Mouse (Mus musculus) kidney, postnatal 0 days (tissue): Measurements from ENCODE around the gene Grm4. TPM values are rescaled to one million over a fixed set of nuclear protein-coding genes. Genes with fewer than 3 reads are reported as not detected.

Experiments
- ATAC-seq: fragments of 200-750 bp; cut with Nextera tagmentation; replicated peaks from 2 replicates; pipeline ENCODE4 v1.8.0; 2017; ENCODE audit warnings: low read depth, moderate number of reproducible peaks, moderate TSS enrichment, moderate library complexity; ENCODE audit not compliant: low FRiP score
- DNase-seq: peaks from one replicate; pipeline ENCODE4 v3.0.0-alpha.2; 2016; ENCODE audit warnings: low spot score
- H3K27ac ChIP-seq: fragments of 300-500 bp; sonication (generic); 2 replicates; pipeline ENCODE4 v1.5.1; 2014; ENCODE audit warnings: mild to moderate bottlenecking
- H3K27me3 ChIP-seq: fragments of 300-500 bp; sonication (generic); 2 replicates; pipeline ENCODE4 v1.6.1; 2014; ENCODE audit warnings: low read length, mixed read lengths; ENCODE audit not compliant: insufficient read depth
- H3K36me3 ChIP-seq: fragments of 300-500 bp; sonication (generic); 2 replicates; pipeline ENCODE4 v1.6.1; 2014; ENCODE audit warnings: low read length, mixed read lengths; ENCODE audit not compliant: insufficient read depth
- H3K4me1 ChIP-seq: fragments of 300-500 bp; sonication (generic); replicated peaks from 2 replicates; pipeline ENCODE4 v1.6.1; 2014; ENCODE audit warnings: antibody characterized with exemption, low read length, mixed read lengths; ENCODE audit not compliant: insufficient read depth
- H3K4me2 ChIP-seq: fragments of 300-500 bp; sonication (generic); 2 replicates; pipeline ENCODE4 v1.6.1; 2014; ENCODE audit warnings: mild to moderate bottlenecking, low read length, moderate library complexity, mixed read lengths
- H3K4me3 ChIP-seq: fragments of 300-500 bp; sonication (generic); replicated peaks from 2 replicates; pipeline ENCODE4 v1.5.1; 2014; ENCODE audit warnings: low read depth, low read length
- H3K9ac ChIP-seq: fragments of 300-500 bp; sonication (generic); 2 replicates; pipeline ENCODE4 v1.6.1; 2014; ENCODE audit warnings: low read depth, low read length
- H3K9me3 ChIP-seq: fragments of 300-500 bp; sonication (generic); replicated peaks from 2 replicates; pipeline ENCODE4 v1.6.1; 2016; ENCODE audit warnings: low read length, inconsistent platforms, mixed read lengths
- CTCF ChIP-seq: IDR thresholded peaks from 2 replicates; pipeline ENCODE4 v1.5.1; 2016; ENCODE audit warnings: antibody characterized with exemption, low read depth, mild to moderate bottlenecking, moderate library complexity
- WGBS: fragments of 180-500 bp; shearing (Covaris S2); extraction: QIAGEN DNeasy Blood & Tissue Kit; methylation state at CpG from one replicate; pipeline ENCODE4 v1.1.7; 2014; 5-methylcytosine and 5-hydroxymethylcytosine counted together
- polyA plus RNA-seq: library from polyadenylated mRNA; unstranded; fragments of >200 nt; fragmentation: Nextera tagmentation; extraction: Ambion mirVana; gene quantifications from 2 replicates; pipeline ENCODE4 v1.2.1, GENCODE M21; 2015

Gene Grm4
- polyA plus RNA-seq, 1 experiment from 2014 or later, result 1.3 TPM

GRCm38 (mm10) chr17:27561809-27562526 is 40.8 kb upstream of the Grm4 start:
- Histone ChIP-seq H3K4me2 (no peak overlapping the region), H3K4me1 (peaks cover 17% of the 10 kb centered on the region), H3K4me3 (no peak overlapping the region), H3K9ac (no peak overlapping the region), H3K9me3 (no peaks in the 10 kb centered on the region), H3K27ac (no peak overlapping the region), H3K27me3 (no peaks in the 10 kb centered on the region), H3K36me3 (no peaks in the 10 kb centered on the region; the same call in 1 of the 2 replicates)
- DNase-seq (no peak), ATAC-seq (no peak)
- TF ChIP-seq CTCF, result no peak
- 52% methylated on average over 9 of the region's 11 CpGs for WGBS

DNA sequence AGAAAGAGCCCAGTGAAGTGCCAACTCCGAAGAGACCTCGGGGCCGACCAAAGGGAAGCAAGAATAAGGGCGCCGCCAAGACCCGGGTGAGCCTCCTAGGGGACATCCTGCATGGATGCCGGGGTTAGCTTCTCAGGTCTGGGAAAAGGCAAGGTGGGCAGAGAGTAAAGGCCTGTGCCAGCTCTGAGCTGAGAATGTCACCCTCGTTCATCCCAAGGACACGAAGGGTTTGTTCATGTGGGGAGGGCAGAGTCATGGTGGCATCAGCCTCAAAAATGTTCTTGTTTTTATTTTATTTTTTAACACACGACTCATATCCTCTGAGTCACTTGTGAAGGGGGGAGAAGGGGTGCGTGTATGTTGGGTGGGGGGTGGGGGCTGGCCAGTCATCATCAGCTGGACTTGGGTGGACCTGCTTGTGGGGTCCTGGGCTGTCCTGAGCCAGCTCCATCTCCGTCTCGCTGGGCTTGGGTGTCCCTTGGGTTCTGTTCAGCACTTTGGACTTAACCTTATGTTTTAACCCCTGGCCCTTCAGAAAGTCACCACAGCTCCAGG is 39.8 kb upstream of the Grm4 start:
- Histone ChIP-seq H3K9me3 (no peaks in the 10 kb centered on the region), H3K9ac (no peak overlapping the region), H3K36me3 (no peaks in the 10 kb centered on the region; the same call in 1 of the 2 replicates), H3K27me3 (no peaks in the 10 kb centered on the region), H3K4me2 (no peak overlapping the region), H3K4me3 (no peak overlapping the region), H3K4me1 (peaks cover 14% of the 10 kb centered on the region), H3K27ac (no peak overlapping the region)
- TF ChIP-seq CTCF, result no peak
- DNase-seq (no peak), ATAC-seq (no peak)
- WGBS, result 86% methylated on average over 13 of the region's 13 CpGs

GRCm38 (mm10) chr17:27559596-27559995 is 38.4 kb upstream of the Grm4 start:
- no peak overlapping the region for H3K4me2 ChIP-seq
- no peaks in the 10 kb centered on the region; the same call in 1 of the 2 replicates for H3K36me3 ChIP-seq
- H3K9ac ChIP-seq, result no peak overlapping the region
- H3K9me3 ChIP-seq, result no peaks in the 10 kb centered on the region
- 69% methylated on average over 10 of the region's 12 CpGs for WGBS
- H3K27ac ChIP-seq, result no peak overlapping the region
- H3K4me1 ChIP-seq, result peaks cover 20% of the 10 kb centered on the region
- DNase-seq (no peak), ATAC-seq (no peak)
- H3K27me3 ChIP-seq, result no peaks in the 10 kb centered on the region
- no peak overlapping the region for H3K4me3 ChIP-seq
- no peak for TF ChIP-seq CTCF

- Histone ChIP-seq H3K9ac (no peak overlapping the region), H3K9me3 (no peaks in the 10 kb centered on the region), H3K4me3 (no peak overlapping the region), H3K36me3 (no peaks in the 10 kb centered on the region; the same call in 1 of the 2 replicates), H3K27me3 (no peaks in the 10 kb centered on the region), H3K4me1 (peaks cover 18% of the 10 kb centered on the region), H3K27ac (no peak overlapping the region), H3K4me2 (peak overlapping the region; percentile 91)
- ATAC-seq (no peak), DNase-seq (no peak)
- TF ChIP-seq CTCF, result no peak
- WGBS, result 15% methylated on average over 5 of the region's 5 CpGs
Measured at GRCm38 (mm10) chr17:27558845-27559244, 37.6 kb upstream of the Grm4 start.

GRCm38 (mm10) chr17:27557927-27558661 is 36.9 kb upstream of the Grm4 start:
- no peak for DNase-seq

DNA sequence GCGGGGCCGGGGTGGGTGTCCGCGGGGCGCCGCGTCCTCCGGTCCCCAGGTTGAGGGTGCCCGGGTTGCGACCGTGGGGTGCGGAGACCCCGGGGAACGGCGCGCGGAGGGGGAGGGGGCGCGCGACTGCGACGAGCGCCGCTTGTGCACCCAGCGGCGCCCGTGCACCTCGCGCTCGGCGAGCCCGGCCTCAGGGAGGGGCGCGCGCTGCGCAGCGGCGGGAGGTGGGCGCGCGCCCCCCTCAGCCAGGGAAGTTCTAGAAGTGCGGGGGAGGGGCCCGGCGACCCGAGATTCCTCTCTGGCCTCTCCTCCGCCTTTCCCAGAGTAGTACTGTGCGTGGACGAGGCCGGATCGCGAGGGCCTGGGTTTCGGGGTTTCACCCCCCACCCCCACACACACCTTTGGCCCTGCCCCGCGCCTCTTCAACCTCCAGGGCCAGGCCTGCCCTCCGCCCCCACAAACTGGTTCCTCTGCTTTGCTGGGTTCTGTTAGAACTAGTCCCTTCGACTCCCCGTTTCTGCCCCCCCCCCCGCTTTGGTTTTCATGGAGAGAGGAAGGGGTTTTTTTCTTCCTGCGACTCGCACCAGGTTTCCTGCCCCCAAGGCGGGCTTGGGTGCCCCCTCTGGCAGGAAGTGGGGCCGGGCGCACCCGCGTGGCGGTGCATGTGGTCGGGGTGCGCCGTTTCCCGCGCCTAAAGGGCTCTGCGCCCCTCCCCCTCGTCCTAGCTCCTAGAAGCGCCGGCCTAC is 36.2 kb upstream of the Grm4 start:
- DNase-seq, result peak; percentile 78
- Histone ChIP-seq H3K9ac (peak overlapping the region; percentile 88), H3K27ac (peak overlapping the region; percentile 96), H3K4me3 (peak overlapping the region; percentile 77), H3K36me3 (no peaks in the 10 kb centered on the region), H3K4me1 (peaks cover 18% of the 10 kb centered on the region), H3K4me2 (peak overlapping the region; percentile 91), H3K9me3 (no peaks in the 10 kb centered on the region), H3K27me3 (no peaks in the 10 kb centered on the region)
- 0 out of 2 replicates have a peak, but pooled peaks have one; percentile 9 for ATAC-seq
- WGBS, result 3% methylated on average over 48 of the region's 75 CpGs
- TF ChIP-seq CTCF, result peak; percentile 37; the same call in 1 of the 2 replicates

More at GRCm38 (mm10) chr17:27557927-27558661, 36.9 kb upstream of the Grm4 start:
- peak overlapping the region; percentile 77 for H3K4me3 ChIP-seq
- no peak for TF ChIP-seq CTCF
- 13% methylated on average over 14 of the region's 14 CpGs for WGBS
- peak overlapping the region; percentile 91 for H3K4me2 ChIP-seq
- H3K36me3 ChIP-seq, result no peaks in the 10 kb centered on the region
- peaks cover 18% of the 10 kb centered on the region for H3K4me1 ChIP-seq
- H3K9me3 ChIP-seq, result no peaks in the 10 kb centered on the region
- no peak for ATAC-seq
- peak overlapping the region; percentile 96 for H3K27ac ChIP-seq
- H3K9ac ChIP-seq, result peak overlapping the region; percentile 88
- H3K27me3 ChIP-seq, result no peaks in the 10 kb centered on the region
